Mouse (Mus musculus): ENCODE results near the gene Olfr948.

Olfr948 gene

DNA sequence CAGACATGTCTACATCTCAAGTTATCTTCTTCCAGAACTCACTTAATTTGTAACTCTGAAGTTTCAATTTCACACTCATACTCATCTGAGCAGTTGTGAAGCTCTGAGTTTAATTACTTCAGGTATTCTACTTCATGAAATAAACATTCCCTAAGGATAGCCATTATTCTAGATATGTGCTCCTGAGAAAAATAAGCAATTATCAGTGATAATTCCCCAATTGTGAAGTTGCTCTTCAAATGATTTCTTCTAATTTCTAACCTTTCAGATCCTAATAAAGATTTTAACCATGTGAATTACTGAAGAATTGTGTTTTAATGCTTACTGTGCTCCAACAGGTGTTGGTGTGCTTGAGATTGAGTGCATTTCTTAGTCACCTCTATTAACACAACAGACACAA is at the start of gene Olfr948:
Gene Olfr948 (minus strand): TSS at position 101 of the 400 bp plus-strand sequence.
- DNase-seq (ENCODE audit: extremely low spot score, low spot score), result no peak

DNA sequence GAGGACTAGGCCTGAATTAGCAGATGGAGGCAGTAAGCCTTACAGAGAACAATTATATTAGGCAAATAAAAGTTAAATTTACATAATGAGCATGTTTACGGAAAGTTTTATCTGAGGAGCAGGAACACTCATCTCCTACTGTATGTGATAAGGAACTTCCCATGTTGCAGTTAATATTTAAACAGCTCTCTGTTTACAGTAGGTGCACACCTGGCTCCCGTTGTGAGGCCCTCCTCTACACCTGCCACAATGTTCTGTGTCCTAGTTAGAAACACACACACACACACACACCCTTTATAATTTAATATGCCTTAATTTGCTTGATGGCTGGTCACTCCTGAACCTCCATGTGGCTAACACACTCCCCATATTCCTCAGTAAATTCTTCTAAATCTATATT is 38.7 kb downstream of the Olfr948 start:
- DNase-seq (ENCODE audit: extremely low spot score, low spot score), result no peak

DNA sequence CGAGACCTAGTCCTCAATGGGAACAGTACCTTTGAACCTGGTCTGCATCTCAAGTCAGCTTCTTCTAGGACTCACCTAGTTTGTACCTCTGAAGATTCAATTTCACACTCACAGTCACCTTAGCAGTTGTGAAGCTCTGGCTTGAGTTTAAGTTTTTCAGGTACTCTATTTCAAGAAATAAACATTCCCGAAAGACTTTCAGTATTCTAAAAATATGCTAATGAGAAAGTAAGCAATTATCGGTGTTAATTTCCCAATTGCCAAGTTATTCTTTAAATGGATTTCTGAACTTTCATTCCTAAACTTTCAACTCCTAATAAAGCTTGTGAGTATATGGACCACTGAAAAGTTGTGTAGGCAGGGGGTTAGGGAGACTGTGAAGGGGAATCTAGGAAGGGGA is 49.1 kb downstream of the Olfr948 start, which contains the start of gene Olfr945:
Gene Olfr945 (minus strand): TSS at position 101 of the 400 bp plus-strand sequence.
- DNase-seq (ENCODE audit: extremely low spot score, low spot score), result no peak

Measured in neural tube, embryonic 10.5 days (tissue).